Mouse (Mus musculus) embryonic fibroblast, embryonic 13.5 days (primary cell): ENCODE results near the gene Klf12.

Experiments used
- CTCF ChIP-seq: IDR thresholded peaks from 2 replicates; pipeline ENCODE4 v1.5.1; 2011; ENCODE audit warnings: mild to moderate bottlenecking, control low read depth, low read length, moderate library complexity, borderline replicate concordance; ENCODE audit not compliant: insufficient read depth
- POLR2A ChIP-seq: IDR thresholded peaks from 2 replicates; pipeline ENCODE4 v1.6.1; 2011; ENCODE audit warnings: low read depth, mild to moderate bottlenecking, control low read depth, low read length, moderate library complexity

DNA sequence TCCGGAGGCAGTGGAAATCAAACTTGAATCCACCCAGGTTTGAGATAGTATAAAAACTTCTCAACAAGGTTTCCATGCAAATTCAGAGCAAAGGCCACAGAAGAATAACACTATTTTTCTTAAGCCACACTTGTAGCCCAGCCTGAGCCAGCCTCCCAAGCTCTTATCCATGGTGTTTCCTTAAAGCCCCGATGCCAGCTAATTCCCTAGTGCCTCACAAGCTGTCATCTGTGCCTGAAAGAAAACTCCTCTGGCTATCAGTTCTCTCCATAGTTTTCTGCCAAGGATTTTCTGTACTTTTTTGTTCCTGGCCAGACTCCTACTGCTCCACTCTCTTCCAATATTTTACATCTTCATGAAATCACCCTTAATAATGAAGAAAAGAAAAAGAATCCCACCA is 48.9 kb upstream of the Klf12 start:
- TF ChIP-seq CTCF (no peak), POLR2A (no peak)
